Mouse (Mus musculus) heart, postnatal 0 days (tissue): ENCODE measurements around the gene Ndufa4l2.

Experiments
- CTCF ChIP-seq: IDR thresholded peaks from 2 replicates; pipeline ENCODE4 v1.5.1; 2016; ENCODE audit warnings: antibody characterized with exemption, control low read depth, low read depth
- EP300 ChIP-seq: IDR thresholded peaks from 2 replicates; pipeline ENCODE4 v1.6.1; 2016; ENCODE audit warnings: antibody characterized with exemption, low read depth

GRCm38 (mm10) chr10:127491128-127491512 is 23.6 kb upstream of the Ndufa4l2 start:
- no peak for TF ChIP-seq CTCF
- TF ChIP-seq EP300, result no peak
